Mouse (Mus musculus): ENCODE results near the gene 1700001C19Rik. TPM values are rescaled to one million over a fixed set of nuclear protein-coding genes. Genes with fewer than 3 reads are reported as not detected.

Gene 1700001C19Rik
- polyA plus RNA-seq, 1 experiment, result not detected

GRCm38 (mm10) chr17:47466284-47466683, 29.1 kb upstream of the 1700001C19Rik start:
- Histone ChIP-seq H3K27me3 (ENCODE audit: control insufficient read depth, insufficient read depth, insufficient read length) (peaks cover 52% of the 10 kb centered on the region), H3ac (ENCODE audit: control insufficient read depth, insufficient read length, low read depth) (no peak overlapping the region), H3K79me3 (ENCODE audit: low read depth) (no peaks in the 10 kb centered on the region), H3K4me3 (ENCODE audit: insufficient read depth, poor library complexity, severe bottlenecking) (no peak overlapping the region), H3K36me3 (ENCODE audit: control insufficient read depth, insufficient read depth) (no peaks in the 10 kb centered on the region), H3K79me2 (ENCODE audit: control insufficient read depth, insufficient read depth) (no peaks in the 10 kb centered on the region)
- TF ChIP-seq USF1 (IDR thresholded peaks at IDR 0.05; ENCODE audit: low read depth) (no peak), CTCF (IDR thresholded peaks at IDR 0.05; ENCODE audit: control insufficient read depth, insufficient read depth, insufficient read length) (no peak), FOSL1 (IDR thresholded peaks at IDR 0.05; ENCODE audit: insufficient read depth, low read length, poor library complexity, severe bottlenecking) (no peak), CEBPB (IDR thresholded peaks at IDR 0.05; ENCODE audit: low read depth) (no peak), MYOD1 (IDR thresholded peaks at IDR 0.05; ENCODE audit: control insufficient read depth, insufficient read length, low read depth) (no peak), MAX (IDR thresholded peaks at IDR 0.05) (no peak), MYOG (IDR thresholded peaks at IDR 0.05; ENCODE audit: control insufficient read depth, extremely low read depth, insufficient read length) (no peak)

- Histone ChIP-seq H3K27me3 (ENCODE audit: control insufficient read depth, insufficient read depth, insufficient read length) (peaks cover 64% of the 10 kb centered on the region), H3K4me3 (ENCODE audit: insufficient read depth, poor library complexity, severe bottlenecking) (no peak overlapping the region)
- no peak for TF ChIP-seq MYOG (IDR thresholded peaks at IDR 0.05; ENCODE audit: control insufficient read depth, extremely low read depth, insufficient read length)
- TF ChIP-seq CEBPB (IDR thresholded peaks at IDR 0.05; ENCODE audit: low read depth), result no peak
- TF ChIP-seq FOSL1 (IDR thresholded peaks at IDR 0.05; ENCODE audit: insufficient read depth, low read length, poor library complexity, severe bottlenecking), result no peak
- TF ChIP-seq MAX (IDR thresholded peaks at IDR 0.05), result no peak
- TF ChIP-seq USF1 (IDR thresholded peaks at IDR 0.05; ENCODE audit: low read depth), result no peak
- no peak for TF ChIP-seq MYOD1 (IDR thresholded peaks at IDR 0.05; ENCODE audit: control insufficient read depth, insufficient read length, low read depth)
- TF ChIP-seq CTCF (IDR thresholded peaks at IDR 0.05; ENCODE audit: control insufficient read depth, insufficient read depth, insufficient read length), result no peak
These were observed 27.8 kb upstream of the 1700001C19Rik start for GRCm38 (mm10) chr17:47465016-47465415.

GRCm38 (mm10) chr17:47464248-47464965, 27.2 kb upstream of the 1700001C19Rik start:
- TF ChIP-seq CEBPB (IDR thresholded peaks at IDR 0.05; ENCODE audit: low read depth), result no peak
- no peak for TF ChIP-seq FOSL1 (IDR thresholded peaks at IDR 0.05; ENCODE audit: insufficient read depth, low read length, poor library complexity, severe bottlenecking)
- TF ChIP-seq USF1 (IDR thresholded peaks at IDR 0.05; ENCODE audit: low read depth), result no peak
- no peak for TF ChIP-seq MAX (IDR thresholded peaks at IDR 0.05)
- no peak for TF ChIP-seq MYOD1 (IDR thresholded peaks at IDR 0.05; ENCODE audit: control insufficient read depth, insufficient read length, low read depth)
- no peak for TF ChIP-seq MYOG (IDR thresholded peaks at IDR 0.05; ENCODE audit: control insufficient read depth, extremely low read depth, insufficient read length)
- TF ChIP-seq CTCF (IDR thresholded peaks at IDR 0.05; ENCODE audit: control insufficient read depth, insufficient read depth, insufficient read length), result no peak
- Histone ChIP-seq H3K79me3 (ENCODE audit: low read depth) (no peaks in the 10 kb centered on the region), H3ac (ENCODE audit: control insufficient read depth, insufficient read length, low read depth) (no peak overlapping the region), H3K36me3 (ENCODE audit: control insufficient read depth, insufficient read depth) (no peaks in the 10 kb centered on the region), H3K4me3 (ENCODE audit: insufficient read depth, poor library complexity, severe bottlenecking) (no peak overlapping the region), H3K79me2 (ENCODE audit: control insufficient read depth, insufficient read depth) (no peaks in the 10 kb centered on the region), H3K27me3 (ENCODE audit: control insufficient read depth, insufficient read depth, insufficient read length) (peaks cover 70% of the 10 kb centered on the region)

More at GRCm38 (mm10) chr17:47465016-47465415, 27.8 kb upstream of the 1700001C19Rik start:
- H3K36me3 ChIP-seq (ENCODE audit: control insufficient read depth, insufficient read depth), result no peaks in the 10 kb centered on the region
- no peaks in the 10 kb centered on the region for H3K79me2 ChIP-seq (ENCODE audit: control insufficient read depth, insufficient read depth)
- H3K79me3 ChIP-seq (ENCODE audit: low read depth), result no peaks in the 10 kb centered on the region
- no peak overlapping the region for H3ac ChIP-seq (ENCODE audit: control insufficient read depth, insufficient read length, low read depth)

- Histone ChIP-seq H3K4me3 (ENCODE audit: insufficient read depth, poor library complexity, severe bottlenecking) (no peak overlapping the region), H3ac (ENCODE audit: control insufficient read depth, insufficient read length, low read depth) (no peak overlapping the region), H3K27me3 (ENCODE audit: control insufficient read depth, insufficient read depth, insufficient read length) (peaks cover 75% of the 10 kb centered on the region), H3K79me3 (ENCODE audit: low read depth) (no peaks in the 10 kb centered on the region), H3K36me3 (ENCODE audit: control insufficient read depth, insufficient read depth) (no peaks in the 10 kb centered on the region), H3K79me2 (ENCODE audit: control insufficient read depth, insufficient read depth) (no peaks in the 10 kb centered on the region)
- no peak for TF ChIP-seq USF1 (IDR thresholded peaks at IDR 0.05; ENCODE audit: low read depth)
- TF ChIP-seq CTCF (IDR thresholded peaks at IDR 0.05; ENCODE audit: control insufficient read depth, insufficient read depth, insufficient read length), result no peak
- no peak for TF ChIP-seq MAX (IDR thresholded peaks at IDR 0.05)
- no peak for TF ChIP-seq CEBPB (IDR thresholded peaks at IDR 0.05; ENCODE audit: low read depth)
- TF ChIP-seq MYOG (IDR thresholded peaks at IDR 0.05; ENCODE audit: control insufficient read depth, extremely low read depth, insufficient read length), result no peak
- no peak for TF ChIP-seq FOSL1 (IDR thresholded peaks at IDR 0.05; ENCODE audit: insufficient read depth, low read length, poor library complexity, severe bottlenecking)
- TF ChIP-seq MYOD1 (IDR thresholded peaks at IDR 0.05; ENCODE audit: control insufficient read depth, insufficient read length, low read depth), result no peak
These were observed 25.7 kb upstream of the 1700001C19Rik start for GRCm38 (mm10) chr17:47462728-47463388.

- TF ChIP-seq MAX (IDR thresholded peaks at IDR 0.05) (no peak), CTCF (IDR thresholded peaks at IDR 0.05; ENCODE audit: control insufficient read depth, insufficient read depth, insufficient read length) (no peak), MYOG (IDR thresholded peaks at IDR 0.05; ENCODE audit: control insufficient read depth, extremely low read depth, insufficient read length) (no peak), CEBPB (IDR thresholded peaks at IDR 0.05; ENCODE audit: low read depth) (no peak), MYOD1 (IDR thresholded peaks at IDR 0.05; ENCODE audit: control insufficient read depth, insufficient read length, low read depth) (no peak), USF1 (IDR thresholded peaks at IDR 0.05; ENCODE audit: low read depth) (no peak), FOSL1 (IDR thresholded peaks at IDR 0.05; ENCODE audit: insufficient read depth, low read length, poor library complexity, severe bottlenecking) (no peak)
- H3K79me2 ChIP-seq (ENCODE audit: control insufficient read depth, insufficient read depth), result no peaks in the 10 kb centered on the region
- H3K79me3 ChIP-seq (ENCODE audit: low read depth), result no peaks in the 10 kb centered on the region
- H3K27me3 ChIP-seq (ENCODE audit: control insufficient read depth, insufficient read depth, insufficient read length), result peaks cover 74% of the 10 kb centered on the region
- no peak overlapping the region for H3ac ChIP-seq (ENCODE audit: control insufficient read depth, insufficient read length, low read depth)
- no peak overlapping the region for H3K4me3 ChIP-seq (ENCODE audit: insufficient read depth, poor library complexity, severe bottlenecking)
- no peaks in the 10 kb centered on the region for H3K36me3 ChIP-seq (ENCODE audit: control insufficient read depth, insufficient read depth)
These were observed 25.0 kb upstream of the 1700001C19Rik start for GRCm38 (mm10) chr17:47462209-47462608.
